Mouse (Mus musculus) E14TG2a.4 (cell line): ENCODE measurements at regions not wholly inside any gene's neighbourhood (a gene's known extent, or its start where the extent isn't known, plus 50 kb on each side); places are given as distances from the start of the nearest gene placed in this dataset.

Source experiments
- CTCF ChIP-seq: conservative IDR thresholded peaks from 2 replicates; pipeline ENCODE4 v1.5.1; 2014; ENCODE audit warnings: low read length
- NANOG ChIP-seq: IDR thresholded peaks from 2 replicates; pipeline ENCODE4 v1.6.1; 2014; ENCODE audit warnings: borderline replicate concordance, low read length, mixed read lengths
- POU5F1 ChIP-seq: IDR thresholded peaks from 2 replicates; pipeline ENCODE4 v1.6.1; 2014; ENCODE audit warnings: low read length, borderline replicate concordance

- TF ChIP-seq CTCF (no peak), NANOG (no peak), POU5F1 (no peak)
These were observed 95.9 kb upstream of the Ankrd55 start for GRCm38 (mm10) chr13:112192192-112192905.
